Mouse (Mus musculus) liver, embryonic 13.5 days (tissue): ENCODE results near the gene Gm26657. TPM values are rescaled to one million over a fixed set of nuclear protein-coding genes. Genes with fewer than 3 reads are reported as not detected.

ENCODE experiments used
- ATAC-seq: fragments of 200-750 bp; cut with Nextera tagmentation; 2 replicates; pipeline ENCODE4 v1.8.0; 2017; ENCODE audit warnings: low read depth, mild to moderate bottlenecking, moderate number of reproducible peaks, moderate library complexity
- DNase-seq: peaks from one replicate; pipeline ENCODE4 v3.0.0; 2022
- H3K27ac ChIP-seq: fragments of 300-500 bp; sonication (generic); 2 replicates; pipeline ENCODE4 v1.5.1; 2015; ENCODE audit warnings: moderate library complexity, mild to moderate bottlenecking, inconsistent platforms
- H3K27me3 ChIP-seq: fragments of 300-500 bp; sonication (generic); 2 replicates; pipeline ENCODE4 v1.6.1; 2015; ENCODE audit warnings: mild to moderate bottlenecking, inconsistent platforms
- H3K36me3 ChIP-seq: fragments of 300-500 bp; sonication (generic); 2 replicates; pipeline ENCODE4 v1.6.1; 2015; ENCODE audit warnings: mild to moderate bottlenecking, inconsistent platforms
- H3K4me1 ChIP-seq: fragments of 300-500 bp; sonication (generic); replicated peaks from 2 replicates; pipeline ENCODE4 v1.6.1; 2015; ENCODE audit warnings: inconsistent platforms
- H3K4me2 ChIP-seq: fragments of 300-500 bp; sonication (generic); 2 replicates; pipeline ENCODE4 v1.6.1; 2015; ENCODE audit warnings: inconsistent platforms, mild to moderate bottlenecking, moderate library complexity
- H3K4me3 ChIP-seq: fragments of 300-500 bp; sonication (generic); replicated peaks from 2 replicates; pipeline ENCODE4 v1.5.1; 2015; ENCODE audit warnings: mild to moderate bottlenecking, inconsistent platforms
- H3K9ac ChIP-seq: fragments of 300-500 bp; sonication (generic); 2 replicates; pipeline ENCODE4 v1.6.1; 2015; ENCODE audit warnings: mild to moderate bottlenecking, inconsistent platforms
- H3K9me3 ChIP-seq: fragments of 300-500 bp; sonication (generic); replicated peaks from 2 replicates; pipeline ENCODE4 v1.6.1; 2016; ENCODE audit warnings: inconsistent platforms
- WGBS: fragments of 180-500 bp; shearing (Covaris S2); methylation state at CpG from one replicate; pipeline ENCODE4 v1.1.7; 2015; ENCODE audit not compliant: insufficient replicate concordance; 5-methylcytosine and 5-hydroxymethylcytosine counted together
- polyA plus RNA-seq: library from polyadenylated mRNA; unstranded; fragments of >200 nt; fragmentation: Nextera tagmentation; extraction: Ambion mirVana; gene quantifications from 2 replicates; pipeline ENCODE4 v1.2.1, GENCODE M21; 2015

Gene Gm26657
- polyA plus RNA-seq, result not detected in 2 replicates

- H3K9me3 ChIP-seq, result no peaks in the 10 kb centered on the region
- WGBS, result 72% methylated on average over 18 of the region's 18 CpGs
- H3K4me1 ChIP-seq, result no peaks in the 10 kb centered on the region
- no peak within 1 kb of the TSS for H3K27ac ChIP-seq
- H3K27me3 ChIP-seq, result no peaks in the 10 kb centered on the region
- ATAC-seq (no peak), DNase-seq (no peak)
- no peak within 1 kb of the TSS for H3K9ac ChIP-seq
- H3K4me2 ChIP-seq, result no peak within 1 kb of the TSS
- H3K4me3 ChIP-seq, result no peak within 1 kb of the TSS
- peaks cover 8% of the 10 kb centered on the region; the same call in 1 of the 2 replicates for H3K36me3 ChIP-seq
Observed at GRCm38 (mm10) chr4:56740020-56740485, at the start of gene Gm26657. Gm26657 (plus strand) TSS chr4:56740070.

DNA sequence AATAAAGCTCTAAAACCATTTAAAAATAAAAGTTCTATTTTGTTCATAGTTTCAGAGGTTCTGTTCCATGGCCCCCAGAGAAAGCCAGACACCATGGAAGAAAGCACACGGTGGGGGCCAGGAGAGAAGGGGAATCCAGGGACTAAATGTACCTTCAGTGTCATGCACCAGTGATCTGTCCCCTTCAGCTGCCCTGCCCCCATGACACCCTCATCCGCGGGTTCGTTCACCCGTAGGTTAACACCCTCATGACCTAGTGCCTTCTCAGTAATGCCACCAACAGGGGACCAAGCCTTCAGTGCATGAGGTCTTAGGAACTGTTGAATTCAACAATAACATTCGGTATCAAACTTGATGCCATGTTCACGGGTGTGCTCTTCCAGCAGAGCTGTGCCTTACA is 43.5 kb upstream of the Gm26657 start:
- WGBS, result 65% methylated on average over 7 of the region's 7 CpGs
- Histone ChIP-seq H3K9me3 (no peaks in the 10 kb centered on the region), H3K27ac (no peak overlapping the region), H3K4me3 (no peak overlapping the region), H3K27me3 (no peaks in the 10 kb centered on the region), H3K4me2 (no peak overlapping the region), H3K36me3 (no peaks in the 10 kb centered on the region), H3K4me1 (no peaks in the 10 kb centered on the region), H3K9ac (no peak overlapping the region)
- no peak for DNase-seq
- ATAC-seq, result no peak

DNA sequence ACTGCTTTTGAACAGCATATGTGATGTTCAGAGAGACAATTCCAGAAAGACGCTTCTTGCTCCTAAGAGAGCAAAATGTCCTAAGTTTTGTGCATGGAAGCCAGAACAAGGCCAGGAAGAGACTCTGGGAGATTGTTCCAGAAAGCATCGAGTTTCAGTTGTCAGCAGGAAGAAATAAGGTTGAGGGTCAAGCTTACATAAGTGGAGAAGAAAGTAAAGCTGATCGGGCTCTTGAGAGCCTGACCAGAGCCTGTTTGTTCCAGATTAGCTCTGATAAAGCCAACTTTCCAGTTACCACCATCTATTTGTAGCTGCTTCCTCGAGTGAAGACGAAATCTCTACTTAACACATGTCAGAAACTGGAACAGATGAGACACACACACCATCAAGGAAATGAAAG is 41.2 kb upstream of the Gm26657 start:
- no peak overlapping the region for H3K4me3 ChIP-seq
- no peak for DNase-seq
- no peak for ATAC-seq
- no peaks in the 10 kb centered on the region for H3K27me3 ChIP-seq
- WGBS, result 19% methylated on average over 5 of the region's 5 CpGs
- H3K4me2 ChIP-seq, result no peak overlapping the region
- H3K4me1 ChIP-seq, result no peaks in the 10 kb centered on the region
- no peaks in the 10 kb centered on the region for H3K9me3 ChIP-seq
- no peak overlapping the region for H3K27ac ChIP-seq
- no peak overlapping the region for H3K9ac ChIP-seq
- no peaks in the 10 kb centered on the region for H3K36me3 ChIP-seq

GRCm38 (mm10) chr4:56702234-56702633 is 37.6 kb upstream of the Gm26657 start:
- DNase-seq (no peak), ATAC-seq (no peak)
- no peak overlapping the region for H3K4me3 ChIP-seq
- H3K36me3 ChIP-seq, result no peaks in the 10 kb centered on the region
- WGBS, result 37% methylated on average over 10 of the region's 10 CpGs
- no peak overlapping the region for H3K27ac ChIP-seq
- no peak overlapping the region for H3K4me2 ChIP-seq
- no peak overlapping the region for H3K9ac ChIP-seq
- H3K4me1 ChIP-seq, result no peaks in the 10 kb centered on the region
- H3K9me3 ChIP-seq, result no peaks in the 10 kb centered on the region
- no peaks in the 10 kb centered on the region for H3K27me3 ChIP-seq

DNA sequence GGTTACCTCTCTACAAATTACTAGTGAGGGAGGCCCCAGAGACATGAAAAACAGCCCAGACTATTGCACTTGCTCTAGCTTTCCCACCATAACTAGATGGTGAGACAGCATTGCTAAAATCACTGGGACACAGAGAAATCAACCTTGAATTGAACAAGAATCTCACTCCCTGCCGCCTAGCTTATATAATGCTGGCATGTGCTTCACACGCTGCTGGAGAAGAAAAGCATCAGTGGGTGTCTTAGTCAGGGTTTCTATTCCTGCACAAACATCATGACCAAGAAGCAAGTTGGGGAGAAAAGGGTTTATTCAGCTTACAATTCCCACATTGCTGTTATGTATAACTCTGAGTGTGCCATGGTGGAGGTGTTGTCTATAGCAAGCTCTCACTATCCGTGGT is 26.7 kb upstream of the Gm26657 start:
- H3K9me3 ChIP-seq, result no peaks in the 10 kb centered on the region
- no peaks in the 10 kb centered on the region for H3K36me3 ChIP-seq
- H3K4me2 ChIP-seq, result no peak overlapping the region
- DNase-seq (no peak), ATAC-seq (no peak)
- no peak overlapping the region for H3K4me3 ChIP-seq
- H3K9ac ChIP-seq, result no peak overlapping the region
- H3K27me3 ChIP-seq, result no peaks in the 10 kb centered on the region
- H3K27ac ChIP-seq, result no peak overlapping the region
- no peaks in the 10 kb centered on the region for H3K4me1 ChIP-seq
- 70% methylated on average over 3 of the region's 3 CpGs for WGBS

DNA sequence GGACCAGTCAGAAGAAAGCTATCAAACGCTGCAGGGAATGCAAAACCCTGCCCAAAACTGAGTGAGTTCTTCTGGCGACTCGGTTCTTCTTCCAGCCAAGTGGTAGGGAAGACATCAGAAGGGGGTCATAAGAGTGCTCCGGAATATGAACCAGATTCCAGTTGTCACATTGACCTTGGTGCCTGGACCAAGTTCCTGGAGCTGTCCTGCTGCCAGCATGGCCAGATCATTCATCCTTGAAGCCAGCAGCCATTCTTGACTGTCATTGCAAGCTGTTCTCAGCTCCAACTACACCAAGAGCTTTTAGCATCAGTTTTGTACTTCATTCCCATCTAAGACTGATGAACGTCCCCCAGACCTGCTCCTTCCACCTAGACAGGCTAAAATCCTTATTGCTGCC is 23.1 kb upstream of the Gm26657 start:
- ATAC-seq (no peak), DNase-seq (no peak)
- no peaks in the 10 kb centered on the region for H3K27me3 ChIP-seq
- no peaks in the 10 kb centered on the region for H3K9me3 ChIP-seq
- no peaks in the 10 kb centered on the region for H3K4me1 ChIP-seq
- no peaks in the 10 kb centered on the region for H3K36me3 ChIP-seq
- H3K4me3 ChIP-seq, result no peak overlapping the region
- WGBS, result 39% methylated on average over 5 of the region's 5 CpGs
- no peak overlapping the region for H3K27ac ChIP-seq
- no peak overlapping the region for H3K9ac ChIP-seq
- H3K4me2 ChIP-seq, result no peak overlapping the region

DNA sequence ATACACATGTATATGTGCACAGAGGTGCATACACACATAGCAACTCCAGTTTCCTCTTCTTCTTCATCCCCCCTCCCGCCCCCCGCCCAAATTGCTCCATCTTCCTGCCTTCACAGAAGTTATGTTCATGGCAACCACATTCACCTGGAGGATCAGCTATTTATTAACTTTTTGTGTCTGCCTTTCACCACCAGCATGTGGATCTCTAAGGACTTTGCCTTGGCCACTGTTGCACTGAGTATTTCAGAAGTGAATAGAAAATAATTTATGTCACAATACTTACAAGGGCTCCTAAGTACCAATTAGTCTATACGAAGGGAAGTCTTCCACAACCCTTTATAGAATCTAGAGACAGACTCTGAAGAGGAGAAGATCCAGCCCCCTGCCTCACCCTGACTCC is 21.9 kb upstream of the Gm26657 start:
- no peaks in the 10 kb centered on the region for H3K4me1 ChIP-seq
- WGBS, result 71% methylated on average over 3 of the region's 3 CpGs
- H3K27ac ChIP-seq, result no peak overlapping the region
- no peak for DNase-seq
- no peak for ATAC-seq
- no peak overlapping the region for H3K4me3 ChIP-seq
- H3K9me3 ChIP-seq, result no peaks in the 10 kb centered on the region
- no peaks in the 10 kb centered on the region for H3K36me3 ChIP-seq
- no peaks in the 10 kb centered on the region for H3K27me3 ChIP-seq
- H3K4me2 ChIP-seq, result no peak overlapping the region
- H3K9ac ChIP-seq, result no peak overlapping the region

DNA sequence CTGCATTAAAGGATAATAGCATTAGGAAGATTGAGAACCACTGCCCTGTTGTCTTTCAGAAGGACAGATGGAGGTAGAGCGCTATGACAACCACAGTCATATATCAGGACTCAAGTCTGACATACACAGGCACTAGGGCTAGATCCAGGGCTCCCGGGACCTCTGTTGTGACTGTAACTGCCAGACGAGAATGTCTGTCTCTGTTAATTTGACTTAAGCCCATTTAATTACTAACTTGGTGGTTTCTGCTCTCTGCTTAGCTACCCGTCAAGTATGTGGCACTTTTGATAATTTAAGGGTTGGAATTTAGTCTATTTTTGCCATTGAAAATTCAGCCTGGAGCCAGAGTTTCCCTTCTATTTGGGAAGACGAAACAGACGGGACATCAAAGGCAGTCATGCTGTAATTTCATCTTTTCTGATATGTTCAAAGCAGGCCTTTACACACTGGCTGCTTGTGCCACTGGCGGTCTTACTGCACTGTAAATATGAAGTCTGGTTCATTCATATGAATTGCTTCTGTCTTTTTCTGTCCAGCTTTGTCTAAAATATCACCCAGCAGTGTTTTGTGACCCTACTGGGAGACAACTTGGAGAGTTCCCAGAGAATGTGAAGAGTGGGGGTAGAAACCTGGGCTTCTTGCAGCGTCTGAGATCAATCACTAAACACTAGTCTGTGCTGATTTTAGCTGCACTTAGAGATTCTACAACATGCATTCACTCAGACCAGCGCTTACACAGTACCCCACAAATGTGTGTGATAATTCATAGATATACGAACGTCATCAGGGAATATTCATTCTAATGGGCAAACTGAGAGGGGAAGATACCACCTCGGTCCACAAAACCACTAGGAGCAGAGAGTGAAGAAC is 21.1 kb upstream of the Gm26657 start:
- H3K4me3 ChIP-seq, result no peak overlapping the region
- 61% methylated on average over 12 of the region's 12 CpGs for WGBS
- ATAC-seq (no peak), DNase-seq (no peak)
- no peaks in the 10 kb centered on the region for H3K27me3 ChIP-seq
- no peaks in the 10 kb centered on the region for H3K4me1 ChIP-seq
- H3K27ac ChIP-seq, result no peak overlapping the region
- no peaks in the 10 kb centered on the region for H3K36me3 ChIP-seq
- no peaks in the 10 kb centered on the region for H3K9me3 ChIP-seq
- H3K9ac ChIP-seq, result no peak overlapping the region
- no peak overlapping the region for H3K4me2 ChIP-seq

DNA sequence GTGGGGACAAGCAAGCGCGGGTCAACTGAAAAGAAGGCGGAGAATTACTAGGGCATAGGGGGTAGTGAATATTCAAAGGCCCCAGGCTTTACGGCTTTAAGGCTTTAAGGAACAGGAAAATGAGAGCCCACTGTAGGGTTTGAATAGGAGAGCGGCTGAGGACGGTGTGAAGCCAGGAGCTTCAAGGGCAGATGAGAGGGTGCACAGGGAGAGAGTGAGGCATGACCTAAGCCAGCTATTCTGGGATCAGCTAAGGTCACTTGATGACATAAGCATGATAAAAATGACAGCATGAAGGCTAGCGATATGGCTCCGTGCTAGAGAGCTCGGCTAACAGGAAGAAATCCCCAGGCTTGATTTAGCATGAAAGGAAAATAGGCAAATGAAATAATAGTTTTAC is 20.4 kb upstream of the Gm26657 start:
- H3K9me3 ChIP-seq, result no peaks in the 10 kb centered on the region
- H3K4me1 ChIP-seq, result no peaks in the 10 kb centered on the region
- no peaks in the 10 kb centered on the region for H3K36me3 ChIP-seq
- H3K4me3 ChIP-seq, result no peak overlapping the region
- no peak overlapping the region for H3K4me2 ChIP-seq
- no peaks in the 10 kb centered on the region for H3K27me3 ChIP-seq
- WGBS, result 52% methylated on average over 9 of the region's 9 CpGs
- H3K27ac ChIP-seq, result no peak overlapping the region
- ATAC-seq (no peak), DNase-seq (no peak)
- H3K9ac ChIP-seq, result no peak overlapping the region

DNA sequence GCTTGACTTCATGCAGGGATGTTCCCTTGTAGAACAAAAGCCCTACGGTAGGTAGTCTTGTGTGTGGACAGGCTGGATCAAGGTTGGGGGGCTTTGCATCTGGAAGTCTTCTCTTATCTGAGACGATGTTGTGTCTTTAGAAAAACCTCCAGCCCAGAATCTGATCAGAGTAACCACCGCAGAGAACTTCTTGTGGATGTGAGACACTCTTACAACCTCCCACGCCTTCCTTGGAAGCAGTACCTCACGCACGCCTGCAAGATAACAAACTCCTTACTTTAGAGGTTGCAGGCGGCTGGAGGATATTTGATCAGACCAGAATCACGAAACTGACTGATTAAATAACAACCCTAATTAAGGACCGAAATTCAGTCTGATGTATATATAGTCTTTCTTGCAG is 19.5 kb upstream of the Gm26657 start:
- Histone ChIP-seq H3K36me3 (no peaks in the 10 kb centered on the region), H3K4me1 (no peaks in the 10 kb centered on the region), H3K27ac (no peak overlapping the region), H3K9ac (no peak overlapping the region), H3K27me3 (no peaks in the 10 kb centered on the region), H3K4me2 (no peak overlapping the region), H3K9me3 (no peaks in the 10 kb centered on the region), H3K4me3 (no peak overlapping the region)
- 55% methylated on average over 9 of the region's 9 CpGs for WGBS
- DNase-seq (no peak), ATAC-seq (no peak)

- Histone ChIP-seq H3K36me3 (no peaks in the 10 kb centered on the region), H3K4me1 (no peaks in the 10 kb centered on the region), H3K27me3 (no peaks in the 10 kb centered on the region), H3K9me3 (no peaks in the 10 kb centered on the region), H3K4me2 (no peak overlapping the region), H3K27ac (no peak overlapping the region), H3K9ac (no peak overlapping the region), H3K4me3 (no peak overlapping the region)
- 12% methylated on average over 3 of the region's 3 CpGs for WGBS
- no peak for DNase-seq
- ATAC-seq, result no peak
Observed at GRCm38 (mm10) chr4:56721469-56721868, 18.4 kb upstream of the Gm26657 start.

- ATAC-seq (no peak), DNase-seq (no peak)
- H3K4me2 ChIP-seq, result no peak overlapping the region
- H3K4me1 ChIP-seq, result no peaks in the 10 kb centered on the region
- no peak overlapping the region for H3K4me3 ChIP-seq
- H3K9ac ChIP-seq, result no peak overlapping the region
- H3K27me3 ChIP-seq, result no peaks in the 10 kb centered on the region
- H3K36me3 ChIP-seq, result no peaks in the 10 kb centered on the region
- H3K27ac ChIP-seq, result no peak overlapping the region
- WGBS, result 58% methylated on average over 6 of the region's 6 CpGs
- H3K9me3 ChIP-seq, result no peaks in the 10 kb centered on the region
Observed at GRCm38 (mm10) chr4:56722346-56722745, 17.5 kb upstream of the Gm26657 start.
